Mouse (Mus musculus): ENCODE measurements around the gene Olfr395.
"Not testable (repeated sequence)": the region's sequence is repeated elsewhere in the genome, so short reads cannot be mapped to it uniquely, and the experiment has no call there.

The Olfr395 gene

GRCm38 (mm10) chr11:73909199-73909598 is at the start of gene Olfr395:
Gene Olfr395, minus strand, starts transcription at chr11:73909299.
- DNase-seq: not testable (repeated sequence)

- DNase-seq: no peak
Observed at GRCm38 (mm10) chr11:73936377-73936776, 27.3 kb upstream of the Olfr395 start, which contains the start of gene Olfr23. Gene Olfr23, plus strand, starts transcription at chr11:73936677.

- no peak for DNase-seq
Observed at GRCm38 (mm10) chr11:73890671-73891070, 18.4 kb downstream of the Olfr395 start, which contains the start of gene Olfr394. Gene Olfr394, minus strand, starts transcription at chr11:73890771.

All from thymus, postnatal 14 days (tissue).